Mouse (Mus musculus) lung, postnatal 0 days (tissue): ENCODE measurements around the gene Scnn1b.

Experiments
- CTCF ChIP-seq: IDR thresholded peaks from 2 replicates; pipeline ENCODE4 v1.5.1; 2016; ENCODE audit warnings: antibody characterized with exemption, mild to moderate bottlenecking
- EP300 ChIP-seq: IDR thresholded peaks from 2 replicates; pipeline ENCODE4 v1.6.1; 2016; ENCODE audit warnings: antibody characterized with exemption, mild to moderate bottlenecking, control low read depth

DNA sequence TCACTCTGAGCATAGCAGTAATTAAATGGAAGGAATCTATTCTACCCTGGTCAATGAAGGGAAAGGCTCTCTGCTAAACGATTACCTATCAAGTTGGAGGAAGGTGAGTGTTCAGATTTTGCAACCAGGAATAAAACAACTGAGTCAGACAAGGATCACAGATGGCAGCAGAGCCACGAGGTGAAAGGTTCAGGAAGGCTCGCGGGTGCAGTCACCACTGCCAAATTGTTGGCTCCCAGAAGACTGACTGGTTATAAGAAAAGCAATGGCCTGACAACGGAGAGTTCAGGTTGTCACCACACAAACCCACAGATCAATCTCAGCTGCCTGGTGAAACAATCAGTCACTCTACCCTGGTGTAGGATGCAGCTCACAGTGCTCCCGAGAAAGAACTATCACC is 18.9 kb upstream of the Scnn1b start:
- TF ChIP-seq EP300 = no peak
- TF ChIP-seq CTCF = no peak
